Mouse (Mus musculus): Measurements from ENCODE around the gene Ndufa13.
A peak's percentile ranks its signal among the peaks of the same experiment; 100 is the strongest.
"Not testable (repeated sequence)": the region's sequence is repeated elsewhere in the genome, so short reads cannot be mapped to it uniquely, and the experiment has no call there.

Gene Ndufa13

DNA sequence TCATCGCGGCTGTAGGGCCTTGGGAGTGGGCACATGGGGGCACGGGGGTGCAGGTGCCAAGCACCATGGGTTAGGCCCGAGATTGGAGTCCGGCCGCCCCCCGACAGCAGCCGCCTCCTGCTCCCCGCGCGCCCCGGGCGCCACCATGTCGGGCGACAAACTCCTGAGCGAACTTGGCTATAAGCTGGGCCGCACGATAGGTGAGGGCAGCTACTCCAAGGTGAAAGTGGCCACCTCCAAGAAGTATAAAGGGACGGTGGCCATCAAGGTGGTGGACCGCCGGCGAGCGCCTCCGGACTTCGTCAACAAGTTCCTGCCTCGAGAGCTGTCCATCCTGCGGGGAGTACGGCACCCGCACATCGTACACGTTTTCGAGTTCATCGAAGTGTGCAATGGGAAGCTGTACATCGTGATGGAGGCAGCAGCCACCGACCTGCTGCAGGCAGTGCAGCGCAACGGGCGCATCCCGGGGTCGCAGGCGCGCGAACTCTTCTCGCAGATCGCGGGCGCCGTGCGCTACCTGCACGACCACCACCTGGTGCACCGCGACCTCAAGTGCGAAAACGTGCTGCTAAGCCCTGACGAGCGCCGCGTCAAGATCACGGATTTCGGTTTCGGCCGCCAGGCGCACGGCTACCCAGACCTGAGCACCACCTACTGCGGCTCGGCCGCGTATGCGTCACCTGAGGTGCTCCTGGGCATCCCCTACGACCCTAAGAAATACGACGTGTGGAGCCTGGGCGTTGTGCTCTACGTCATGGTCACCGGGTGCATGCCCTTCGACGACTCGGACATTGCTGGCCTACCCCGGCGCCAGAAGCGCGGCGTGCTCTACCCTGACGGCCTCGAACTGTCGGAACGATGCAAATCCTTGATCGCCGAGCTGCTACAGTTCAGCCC, at the start of gene Ndufa13, which contains the start of the genes Tssk6 and Yjefn3:
Ndufa13 (minus strand) TSS at position 396 of the 900 bp plus-strand sequence.
Tssk6 (plus strand) TSS at position 22 of the 900 bp plus-strand sequence.
Yjefn3 (minus strand) TSS at position 550 of the 900 bp plus-strand sequence.
- DNase-seq (ENCODE audit: low spot score), result no peak

DNA sequence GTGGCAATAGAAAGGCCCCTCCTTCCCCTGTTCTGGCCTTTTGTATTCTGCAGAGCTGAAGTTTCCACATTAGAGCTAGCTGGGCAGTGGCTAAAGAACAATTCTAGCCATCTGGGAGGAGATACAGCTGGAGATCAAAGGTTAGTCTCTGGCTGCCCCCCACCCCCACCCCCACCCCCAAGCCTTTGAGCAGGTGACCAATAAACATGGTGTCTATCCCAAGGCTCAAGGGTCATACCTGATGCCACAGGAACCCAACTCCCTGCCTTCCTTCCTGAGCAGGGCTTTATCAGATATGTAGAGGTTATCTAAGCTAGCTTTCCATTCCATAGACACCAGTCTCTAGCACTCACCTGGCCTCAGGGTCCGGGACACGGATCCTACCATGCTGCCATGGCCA, 47.9 kb upstream of the Ndufa13 start:
- DNase-seq (ENCODE audit: low spot score), result no peak

DNA sequence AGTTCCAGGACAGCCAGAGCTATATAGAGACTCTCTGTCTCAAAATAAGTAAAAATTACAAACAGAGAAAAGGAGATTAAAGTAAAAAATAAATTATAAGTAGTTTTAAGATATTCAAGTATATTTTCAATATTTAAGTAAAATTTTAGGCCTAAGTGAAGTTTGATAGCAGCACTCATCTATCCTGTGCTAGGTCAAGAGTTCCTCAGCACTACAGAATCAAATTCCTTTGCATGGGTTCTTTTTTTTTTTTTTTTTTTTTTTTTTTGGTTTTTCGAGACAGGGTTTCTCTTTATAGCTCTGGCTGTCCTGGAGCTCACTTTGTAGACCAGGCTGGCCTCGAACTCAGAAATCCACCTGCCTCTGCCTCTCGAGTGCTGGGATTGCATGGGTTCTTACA, 40.1 kb upstream of the Ndufa13 start:
- DNase-seq (ENCODE audit: low spot score), result not testable (repeated sequence)

DNA sequence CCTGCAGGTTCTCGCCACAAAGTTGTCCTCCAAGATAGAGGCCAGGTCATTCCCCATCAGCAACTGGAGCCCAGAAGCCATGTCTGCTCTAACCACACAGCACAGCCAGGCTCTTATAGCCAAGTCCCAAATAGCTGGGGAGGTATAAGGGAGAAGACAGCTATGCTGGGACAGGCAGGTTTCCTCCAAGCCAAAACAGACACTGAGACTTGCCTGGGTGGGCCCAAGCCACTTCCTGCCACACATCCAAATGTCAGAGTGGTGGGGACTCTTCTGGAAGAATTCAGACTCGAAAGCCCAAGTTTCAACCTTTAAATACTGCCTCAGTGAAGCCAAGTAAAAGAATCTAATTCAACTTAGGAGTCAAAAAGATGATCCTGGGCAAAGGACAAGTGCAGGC, 38.0 kb upstream of the Ndufa13 start:
- no peak for DNase-seq (ENCODE audit: low spot score)

DNA sequence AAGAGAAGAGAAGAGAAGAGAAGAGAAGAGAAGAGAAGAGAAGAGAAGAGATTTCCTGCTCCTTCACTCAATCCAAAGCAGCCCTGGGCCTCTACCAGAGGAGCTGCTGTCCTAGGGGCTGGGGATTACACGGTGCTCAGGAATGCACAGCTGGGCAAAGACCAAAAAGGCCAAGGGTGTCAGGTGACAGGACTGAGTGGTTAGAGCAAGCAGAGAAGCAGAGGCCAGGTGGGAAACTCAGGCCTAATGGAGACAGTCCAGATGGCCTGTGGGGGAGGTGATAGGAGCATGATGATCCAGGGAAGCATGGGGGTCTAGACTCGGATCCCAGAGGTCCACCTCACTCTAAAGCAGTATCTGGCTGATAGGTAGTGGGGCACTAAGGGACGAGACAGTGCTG, 37.3 kb upstream of the Ndufa13 start:
- peak; percentile 53 for DNase-seq (ENCODE audit: low spot score)

DNA sequence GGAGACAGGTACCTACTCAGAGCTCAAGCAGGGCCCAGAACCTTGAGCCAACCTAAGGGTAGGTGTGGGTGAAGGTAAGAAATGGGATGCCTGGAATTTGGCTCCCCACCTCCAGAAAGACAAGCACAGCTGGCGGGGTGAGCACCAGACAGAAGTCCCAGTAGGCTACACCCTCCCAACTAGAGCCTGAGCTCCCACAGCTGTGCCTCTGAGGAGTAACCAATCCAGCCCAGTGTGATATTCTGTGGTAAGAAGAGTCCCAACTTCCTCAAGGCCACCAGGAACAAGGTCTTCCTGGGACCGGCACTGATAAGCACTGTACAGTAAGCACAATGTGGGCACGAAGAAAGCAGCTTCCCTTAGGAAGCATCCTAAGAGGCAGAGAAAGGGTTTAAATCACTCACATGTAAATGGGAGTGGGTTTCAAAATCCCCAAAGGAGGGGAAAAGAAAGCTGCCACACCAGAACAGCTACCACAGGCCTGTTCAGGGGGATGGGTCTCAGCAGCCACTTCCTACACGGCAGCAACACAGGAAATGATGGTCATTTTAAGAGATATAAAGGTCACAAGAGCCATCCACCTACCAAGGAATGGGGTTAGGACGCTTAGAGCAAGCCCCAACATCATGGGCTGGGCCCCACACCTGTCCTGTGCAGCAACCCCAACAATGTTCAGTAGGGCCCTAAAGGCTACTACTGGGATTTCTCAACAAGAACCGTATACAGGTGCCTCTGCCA, 36.1 kb upstream of the Ndufa13 start:
- no peak for DNase-seq (ENCODE audit: low spot score)

DNA sequence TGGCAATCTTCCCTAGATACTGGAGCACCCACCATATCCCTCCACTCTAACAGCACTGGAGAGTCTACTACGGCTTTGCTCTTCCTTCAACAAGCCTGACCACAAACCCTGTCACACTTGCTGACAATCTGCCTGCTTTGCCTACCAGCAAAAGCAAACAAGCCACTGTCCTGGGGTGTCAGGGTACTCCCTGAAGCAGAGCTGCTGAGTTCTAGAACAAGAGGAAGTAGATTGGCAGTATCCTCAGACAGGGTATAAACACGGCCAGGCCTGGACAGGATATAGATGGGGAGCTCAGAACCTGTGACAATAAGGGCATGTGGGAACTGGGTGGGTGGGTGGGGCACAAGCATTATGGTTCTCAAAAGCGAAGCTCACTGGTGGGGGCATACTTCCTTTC, 35.1 kb upstream of the Ndufa13 start:
- DNase-seq (ENCODE audit: low spot score), result no peak

DNA sequence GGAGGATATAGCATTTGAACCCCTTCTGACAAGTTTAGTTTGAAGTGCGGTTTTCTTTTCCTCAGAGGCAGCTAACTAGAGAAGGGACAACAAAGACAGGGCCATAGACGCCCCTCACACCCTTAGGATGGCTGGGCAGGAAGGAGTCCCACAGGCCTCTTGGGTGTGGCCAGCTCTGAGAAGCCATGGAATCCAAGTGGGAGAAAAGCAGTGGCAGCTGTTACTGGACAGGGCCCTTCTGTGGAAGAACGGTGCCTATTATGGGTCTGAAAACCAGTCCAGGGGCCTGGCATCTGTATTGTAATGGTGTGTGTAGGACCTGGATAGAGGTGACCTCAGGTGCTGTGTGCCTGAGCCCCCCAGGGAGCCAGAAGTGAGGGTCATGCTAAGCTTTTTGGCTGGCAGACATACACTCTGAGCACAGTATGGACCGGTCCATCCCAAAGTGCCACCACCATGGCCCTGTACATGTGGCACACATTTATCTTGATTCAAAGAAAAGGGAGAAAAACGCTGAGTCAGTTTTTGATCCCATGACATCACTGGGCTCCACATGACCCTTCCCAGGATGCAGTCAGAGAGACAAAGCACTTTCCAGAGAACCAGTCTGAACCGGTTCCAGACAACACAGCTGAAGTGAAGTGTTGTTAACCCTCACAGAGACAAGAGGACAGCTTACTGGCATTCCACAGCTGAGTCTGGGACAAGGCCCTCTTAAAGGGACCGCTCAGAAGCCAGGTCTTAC, 33.9 kb upstream of the Ndufa13 start:
- peak; percentile 55 for DNase-seq (ENCODE audit: low spot score)

DNA sequence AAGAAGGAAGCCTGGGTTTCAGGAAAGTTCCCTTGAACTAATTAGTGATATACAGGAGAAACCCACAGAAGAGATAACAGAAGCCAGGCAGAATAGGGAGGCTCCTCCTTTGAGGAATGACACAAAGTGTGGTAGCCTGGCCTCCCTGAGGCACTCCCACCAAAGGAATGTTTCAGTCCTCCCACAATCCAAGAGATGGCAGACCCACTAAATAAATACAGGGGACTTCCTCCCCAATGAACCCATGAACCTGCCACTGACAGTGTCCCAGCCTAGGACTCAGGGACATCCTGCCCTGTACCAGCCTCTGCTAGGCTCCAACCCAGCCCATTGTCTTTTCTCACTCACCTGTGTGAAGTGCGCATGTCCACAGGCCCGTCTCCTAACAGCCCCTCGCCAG, 33.1 kb upstream of the Ndufa13 start:
- no peak for DNase-seq (ENCODE audit: low spot score)

DNA sequence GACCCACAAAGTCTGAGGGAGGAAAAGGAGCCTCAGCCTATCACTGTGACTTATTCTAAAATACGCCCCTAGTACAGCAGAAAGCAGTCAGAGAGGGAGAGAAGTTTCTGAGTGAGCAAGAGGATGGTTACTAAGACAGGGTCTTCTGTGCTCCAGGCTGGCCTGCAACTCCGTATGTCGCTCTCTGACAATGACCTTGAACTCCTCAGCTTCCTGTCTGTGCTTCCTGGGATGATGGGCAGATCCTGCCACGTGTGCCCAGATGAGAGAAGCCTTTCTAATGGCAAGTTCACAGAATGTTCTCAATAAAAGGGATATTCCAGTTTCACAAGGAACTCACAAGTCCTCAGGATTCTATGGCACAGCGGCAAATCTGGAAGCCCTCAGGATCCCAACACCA, 32.2 kb upstream of the Ndufa13 start:
- no peak for DNase-seq (ENCODE audit: low spot score)

DNA sequence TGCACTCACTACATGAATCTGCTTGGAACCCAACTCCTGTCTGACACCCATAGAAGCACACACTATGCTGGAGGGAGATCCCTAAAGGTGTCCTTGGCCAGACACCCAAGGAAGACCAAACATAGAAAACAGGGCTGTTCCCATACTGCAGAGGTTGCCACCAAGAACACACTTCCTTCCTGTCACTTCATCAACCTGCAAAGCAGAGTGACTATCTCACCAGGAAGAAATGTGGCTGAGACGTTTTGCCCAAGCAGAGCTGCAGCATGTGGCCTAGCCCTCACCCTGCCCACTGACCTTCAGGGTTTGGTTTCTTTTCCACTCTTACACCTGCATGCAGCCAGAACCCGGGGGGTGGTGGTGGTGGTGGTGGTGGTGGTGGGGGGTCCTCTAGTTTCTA, 31.5 kb upstream of the Ndufa13 start:
- no peak for DNase-seq (ENCODE audit: low spot score)

DNA sequence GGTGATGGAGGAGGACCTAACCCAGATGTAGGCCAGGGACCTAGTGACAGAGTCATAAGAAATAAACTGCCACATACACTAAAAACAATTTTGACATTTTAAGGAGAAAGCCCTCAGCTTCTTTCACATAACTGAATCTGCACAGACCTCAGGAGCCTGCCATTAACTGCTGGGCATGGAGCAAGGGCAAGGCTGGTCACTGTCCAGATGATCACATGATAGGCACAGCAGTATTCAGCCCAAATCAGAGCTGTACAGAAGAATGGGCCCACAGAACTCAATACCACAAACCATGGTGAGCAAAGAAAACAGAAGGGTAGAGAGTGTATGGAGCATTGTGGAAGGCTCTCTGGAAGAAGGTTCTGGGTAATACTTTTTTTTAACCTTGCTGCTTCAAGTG, 24.5 kb upstream of the Ndufa13 start:
- DNase-seq (ENCODE audit: low spot score), result no peak

DNA sequence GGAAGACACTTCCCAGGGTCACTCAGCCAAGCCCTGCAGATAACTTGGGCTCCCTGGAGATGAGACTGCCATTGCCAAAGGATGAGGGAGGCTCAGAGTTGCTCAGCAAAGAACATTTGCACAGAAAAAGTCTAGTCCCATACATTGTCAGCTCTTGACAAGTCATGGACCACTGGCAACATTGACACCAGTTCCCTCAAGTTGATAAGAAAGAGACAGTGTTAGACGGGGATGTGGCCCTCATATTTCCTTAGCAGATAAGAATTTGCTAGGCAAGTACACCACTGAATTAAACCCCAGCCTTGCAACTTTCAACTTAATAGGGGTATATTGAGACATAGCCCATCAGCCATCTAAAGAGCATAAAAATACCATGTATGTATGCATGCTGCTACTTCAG, 21.6 kb upstream of the Ndufa13 start:
- no peak for DNase-seq (ENCODE audit: low spot score)

DNA sequence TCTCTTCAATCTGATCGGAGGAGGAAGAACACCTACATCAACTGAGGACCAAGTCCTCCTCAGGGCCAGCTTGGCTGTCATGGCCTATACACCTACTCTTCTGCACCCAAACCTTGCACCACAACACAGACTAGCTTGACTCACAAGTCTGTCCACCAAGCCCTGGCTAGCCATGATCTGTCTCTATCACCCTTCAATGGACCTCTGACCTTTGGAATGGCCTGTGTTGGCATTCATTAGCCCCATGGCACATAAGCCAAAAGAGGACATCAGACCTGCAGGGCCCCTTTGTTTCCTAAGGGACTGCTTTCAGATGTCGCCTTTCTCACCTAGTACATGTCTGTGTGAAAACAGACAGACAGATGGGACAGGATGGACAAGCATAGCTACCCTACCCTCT, 18.8 kb upstream of the Ndufa13 start:
- DNase-seq (ENCODE audit: low spot score), result no peak

DNA sequence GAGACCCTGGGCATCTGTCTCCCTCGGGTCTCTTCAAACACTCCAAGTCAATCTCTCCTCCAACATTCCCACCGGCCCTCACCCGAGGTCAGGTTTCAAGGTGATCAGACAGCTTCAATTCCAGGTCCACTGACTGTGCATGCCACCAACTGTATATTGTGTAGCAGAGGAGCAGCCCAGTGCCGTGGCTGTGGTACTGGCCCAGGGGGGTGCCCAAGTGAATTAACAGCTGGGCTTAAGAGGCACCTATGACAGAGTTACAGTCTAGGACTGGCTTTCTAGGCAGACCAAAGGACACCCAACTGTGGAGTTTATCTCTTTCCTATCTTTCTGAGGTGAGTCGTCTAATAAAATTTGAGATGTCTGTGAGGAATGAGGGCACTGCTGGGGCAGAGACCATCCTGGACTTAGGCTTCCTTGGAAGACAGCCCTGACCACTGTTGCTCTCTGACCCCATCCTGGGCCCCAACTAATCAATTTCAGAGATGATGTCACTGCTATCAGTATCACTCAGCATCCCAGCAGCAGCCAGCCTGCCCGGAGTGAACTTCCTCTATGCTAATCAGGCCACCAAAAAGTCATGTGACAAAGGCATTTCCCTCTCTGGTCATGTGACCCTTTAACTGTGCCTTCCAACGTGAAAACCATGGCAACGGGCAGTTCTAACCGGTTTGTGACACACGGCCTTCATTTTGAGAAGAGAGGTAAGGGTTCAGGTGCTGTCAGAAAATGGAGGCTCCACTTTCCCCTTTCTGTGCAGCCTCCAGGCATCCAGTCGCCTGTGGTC, 17.7 kb upstream of the Ndufa13 start:
- DNase-seq (ENCODE audit: low spot score), result peak; percentile 62

DNA sequence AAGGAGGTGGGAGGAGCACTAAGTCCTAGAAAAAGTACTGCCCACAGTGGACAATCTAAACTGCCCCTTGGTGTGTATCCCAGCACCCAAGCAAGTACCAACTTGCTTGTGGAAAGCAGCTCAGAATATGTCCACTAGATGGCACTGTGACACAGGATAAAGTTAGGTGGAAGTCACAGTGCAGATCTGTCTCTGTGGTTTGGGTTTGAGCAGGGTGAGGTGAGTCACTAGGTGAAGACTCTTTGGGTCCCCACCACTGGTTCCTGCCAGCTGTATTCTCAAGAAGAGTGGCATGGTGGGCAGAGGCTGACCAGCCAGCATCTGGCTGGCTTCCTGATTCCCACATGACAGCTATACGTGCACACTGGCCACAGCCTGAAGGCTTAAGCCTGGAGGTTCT, 16.7 kb upstream of the Ndufa13 start:
- DNase-seq (ENCODE audit: low spot score), result peak; percentile 88

DNA sequence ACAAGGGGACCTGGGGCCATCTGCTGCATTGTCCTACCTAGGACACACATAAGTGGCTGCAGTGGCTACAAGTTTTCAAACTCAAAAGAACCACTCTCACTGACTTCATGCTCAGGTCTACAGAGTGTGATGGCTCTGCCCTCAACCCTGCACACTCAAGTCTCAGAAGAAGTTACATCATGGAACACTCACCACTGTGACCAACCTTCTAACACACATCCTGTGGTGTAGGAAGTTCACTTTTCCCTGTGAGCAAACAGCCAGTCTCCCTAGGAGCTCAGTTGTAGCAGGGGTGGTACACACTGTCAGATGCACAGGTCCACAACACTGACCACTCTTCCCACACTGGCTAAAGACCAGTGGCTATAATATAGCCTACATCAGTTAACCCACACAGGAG, 16.1 kb upstream of the Ndufa13 start:
- DNase-seq (ENCODE audit: low spot score), result no peak

DNA sequence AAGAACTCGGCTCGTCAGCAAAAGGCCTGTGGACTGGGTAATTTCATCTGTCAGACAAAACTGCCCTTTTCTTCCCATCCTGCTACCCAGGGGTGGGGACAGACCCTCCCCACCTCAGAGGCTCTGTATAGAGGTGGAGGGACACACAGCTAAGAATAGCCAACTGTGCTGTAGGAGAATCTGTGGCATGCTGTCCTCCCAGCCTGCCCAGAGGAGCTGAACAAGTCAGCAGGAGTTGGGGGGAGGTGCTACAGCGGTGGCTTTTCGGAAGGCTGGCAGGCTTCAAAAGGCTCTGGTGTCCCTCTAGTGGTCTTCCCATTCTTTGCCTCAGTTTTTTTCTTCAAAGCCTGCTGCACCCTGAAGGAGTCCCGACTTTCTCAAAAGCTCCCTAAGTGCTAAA, 13.4 kb upstream of the Ndufa13 start:
- DNase-seq (ENCODE audit: low spot score), result peak; percentile 64

DNA sequence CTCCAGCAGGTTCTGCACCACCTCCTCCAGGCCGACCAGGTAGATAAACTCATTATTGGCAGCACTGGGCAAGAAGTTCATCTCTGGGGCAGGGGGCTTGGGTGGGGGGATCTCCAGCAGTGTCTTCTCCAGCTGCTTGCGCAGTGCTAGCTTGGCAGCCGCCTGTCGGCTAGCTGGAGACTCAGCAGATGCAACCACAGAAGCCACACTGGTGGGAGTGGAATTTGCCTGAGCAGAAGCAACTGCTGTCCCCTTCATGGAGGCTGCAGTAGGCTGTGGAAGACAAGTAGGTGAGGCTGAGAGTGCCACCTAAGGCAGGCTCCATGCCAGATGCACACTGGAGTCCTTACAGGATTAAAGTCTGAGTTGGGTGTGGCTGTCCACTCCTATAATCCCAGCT, 12.2 kb upstream of the Ndufa13 start:
- no peak for DNase-seq (ENCODE audit: low spot score)

DNA sequence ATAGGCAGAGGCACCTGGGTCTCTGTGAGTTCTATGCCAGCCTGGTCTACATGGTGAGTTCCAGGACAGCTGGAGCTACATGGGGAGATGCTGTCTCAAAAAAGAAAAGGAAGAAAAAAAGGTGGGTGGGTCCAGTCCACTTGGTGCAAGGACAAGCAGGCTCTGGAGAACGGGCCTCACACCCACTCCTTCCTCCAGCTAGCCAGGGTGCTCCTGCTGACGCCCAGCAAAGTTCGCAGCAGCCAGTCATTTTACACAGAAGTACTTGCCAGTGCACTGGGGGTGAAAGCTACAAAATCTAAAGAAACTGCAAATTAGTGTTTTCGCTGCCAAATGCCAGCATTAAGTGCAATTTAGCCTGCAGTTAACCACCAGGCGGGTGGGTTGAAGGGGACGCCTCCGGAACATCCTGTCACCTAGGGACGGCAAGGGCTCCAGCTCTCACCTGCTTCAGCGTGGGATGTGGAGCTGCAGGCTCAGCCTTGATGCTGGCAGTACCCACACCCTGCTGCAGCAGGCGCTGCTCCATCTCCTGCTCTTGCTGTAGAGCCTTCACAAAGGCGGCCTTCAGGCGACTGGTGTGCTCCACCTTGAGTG, 10.2 kb upstream of the Ndufa13 start:
- DNase-seq (ENCODE audit: low spot score), result no peak

DNA sequence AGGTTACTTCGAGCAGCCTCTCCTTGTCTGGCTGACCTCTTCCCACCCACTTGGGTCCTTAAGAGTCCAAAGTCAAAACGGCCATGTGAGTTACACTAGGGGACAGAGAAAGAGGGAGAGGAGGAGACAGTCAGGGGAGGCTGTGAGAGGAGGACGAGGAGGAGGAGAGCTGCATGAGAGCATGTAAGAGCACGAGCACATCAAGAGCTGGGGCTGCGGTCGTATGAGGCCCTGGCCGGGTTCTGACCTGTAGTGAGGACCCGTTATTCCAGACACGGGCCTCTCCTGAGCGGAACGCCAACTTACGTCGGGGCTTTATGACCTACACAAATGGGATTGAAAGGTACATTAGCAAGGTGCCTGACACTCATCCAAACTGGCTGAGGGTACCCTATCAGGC, 9.6 kb upstream of the Ndufa13 start:
- DNase-seq (ENCODE audit: low spot score), result no peak
